Mouse (Mus musculus) embryonic facial prominence, embryonic 11.5 days (tissue): ENCODE results near the gene Fbxl13. TPM values are rescaled to one million over a fixed set of nuclear protein-coding genes. Genes with fewer than 3 reads are reported as not detected.

Experiments
- ATAC-seq: fragments of 200-750 bp; cut with Nextera tagmentation; replicated peaks from 2 replicates; pipeline ENCODE4 v1.8.0; 2017; ENCODE audit warnings: low read depth; ENCODE audit not compliant: insufficient number of reproducible peaks, low FRiP score, low TSS enrichment
- DNase-seq: peaks from one replicate; pipeline ENCODE4 v3.0.0-alpha.2; 2015; ENCODE audit warnings: low spot score
- H3K27ac ChIP-seq: fragments of 300-500 bp; sonication (generic); replicated peaks from 2 replicates; pipeline ENCODE4 v1.5.1; 2014; ENCODE audit warnings: mild to moderate bottlenecking, low read depth, low read length, control low read depth
- H3K27me3 ChIP-seq: fragments of 300-500 bp; sonication (generic); 2 replicates; pipeline ENCODE4 v1.6.1; 2014; ENCODE audit warnings: mild to moderate bottlenecking, low read length, moderate library complexity, mixed read lengths; ENCODE audit not compliant: control insufficient read depth, insufficient read depth
- H3K36me3 ChIP-seq: fragments of 300-500 bp; sonication (generic); replicated peaks from 2 replicates; pipeline ENCODE4 v1.6.1; 2014; ENCODE audit warnings: low read depth, mild to moderate bottlenecking, low read length, moderate library complexity, mixed read lengths; ENCODE audit not compliant: control insufficient read depth, insufficient read depth
- H3K4me1 ChIP-seq: fragments of 300-500 bp; sonication (generic); 2 replicates; pipeline ENCODE4 v1.6.1; 2014; ENCODE audit warnings: low read length, mixed read lengths; ENCODE audit not compliant: control insufficient read depth, insufficient read depth
- H3K4me2 ChIP-seq: fragments of 300-500 bp; sonication (generic); 2 replicates; pipeline ENCODE4 v1.6.1; 2014; ENCODE audit warnings: low read depth, mild to moderate bottlenecking, control low read depth, low read length, moderate library complexity
- H3K4me3 ChIP-seq: fragments of 300-500 bp; sonication (generic); 2 replicates; pipeline ENCODE4 v1.5.1; 2014; ENCODE audit warnings: low read depth, low read length, control low read depth
- H3K9ac ChIP-seq: fragments of 300-500 bp; sonication (generic); replicated peaks from 2 replicates; pipeline ENCODE4 v1.6.1; 2014; ENCODE audit warnings: mild to moderate bottlenecking, control low read depth, low read length
- H3K9me3 ChIP-seq: fragments of 300-500 bp; sonication (generic); replicated peaks from 2 replicates; pipeline ENCODE4 v1.6.1; 2016; ENCODE audit warnings: mild to moderate bottlenecking, low read length, inconsistent platforms, mixed read lengths; ENCODE audit not compliant: control insufficient read depth
- WGBS: fragments of 180-500 bp; shearing (Covaris S2); extraction: QIAGEN DNeasy Blood & Tissue Kit; methylation state at CpG from one replicate; pipeline ENCODE4 v1.1.7; 2014; 5-methylcytosine and 5-hydroxymethylcytosine counted together
- polyA plus RNA-seq: library from polyadenylated mRNA; unstranded; fragments of >200 nt; fragmentation: Nextera tagmentation; extraction: Ambion mirVana; gene quantifications from 2 replicates; pipeline ENCODE4 v1.2.1, GENCODE M21; 2014

The Fbxl13 gene
- polyA plus RNA-seq, 1 experiment from 2014 or later = 0.11 TPM

- WGBS = 88% methylated on average over 9 of the region's 9 CpGs
- no peak for ATAC-seq
Observed at GRCm38 (mm10) chr5:21565392-21566065, 79.9 kb downstream of the Fbxl13 start.

GRCm38 (mm10) chr5:21563936-21564335 is 81.5 kb downstream of the Fbxl13 start:
- ATAC-seq = no peak
- no peak overlapping the region for H3K4me3 ChIP-seq
- H3K9me3 ChIP-seq = no peaks in the 10 kb centered on the region
- 88% methylated on average over 2 of the region's 2 CpGs for WGBS
- H3K4me2 ChIP-seq = no peak overlapping the region
- no peak for DNase-seq
- H3K4me1 ChIP-seq = no peaks in the 10 kb centered on the region
- no peak overlapping the region for H3K27ac ChIP-seq
- no peak overlapping the region for H3K9ac ChIP-seq
- no peaks in the 10 kb centered on the region for H3K27me3 ChIP-seq
- no peaks in the 10 kb centered on the region for H3K36me3 ChIP-seq

More at GRCm38 (mm10) chr5:21565392-21566065, 79.9 kb downstream of the Fbxl13 start:
- Histone ChIP-seq H3K9ac (no peak overlapping the region), H3K27ac (no peak overlapping the region), H3K4me1 (no peaks in the 10 kb centered on the region), H3K36me3 (no peaks in the 10 kb centered on the region), H3K27me3 (no peaks in the 10 kb centered on the region), H3K4me2 (no peak overlapping the region), H3K9me3 (no peaks in the 10 kb centered on the region), H3K4me3 (no peak overlapping the region)
- no peak for DNase-seq

- ATAC-seq = no peak
- H3K27ac ChIP-seq = no peak overlapping the region
- 80% methylated on average over 3 of the region's 3 CpGs for WGBS
Observed at GRCm38 (mm10) chr5:21556502-21556901, 88.9 kb downstream of the Fbxl13 start.

GRCm38 (mm10) chr5:21554732-21555131 is 90.7 kb downstream of the Fbxl13 start:
- 85% methylated on average over 1 of the region's 1 CpGs for WGBS
- Histone ChIP-seq H3K4me2 (no peak overlapping the region), H3K27ac (no peak overlapping the region), H3K9me3 (no peaks in the 10 kb centered on the region), H3K27me3 (no peaks in the 10 kb centered on the region), H3K4me3 (no peak overlapping the region), H3K36me3 (no peaks in the 10 kb centered on the region), H3K4me1 (no peaks in the 10 kb centered on the region), H3K9ac (no peak overlapping the region)
- ATAC-seq = no peak
- no peak for DNase-seq

More at GRCm38 (mm10) chr5:21556502-21556901, 88.9 kb downstream of the Fbxl13 start:
- H3K4me3 ChIP-seq = no peak overlapping the region
- no peaks in the 10 kb centered on the region for H3K36me3 ChIP-seq
- no peaks in the 10 kb centered on the region for H3K9me3 ChIP-seq
- H3K9ac ChIP-seq = no peak overlapping the region
- H3K27me3 ChIP-seq = no peaks in the 10 kb centered on the region
- no peak for DNase-seq
- H3K4me2 ChIP-seq = no peak overlapping the region
- H3K4me1 ChIP-seq = no peaks in the 10 kb centered on the region

- H3K9ac ChIP-seq = no peak overlapping the region
- DNase-seq = no peak
- ATAC-seq = no peak
- no peak overlapping the region for H3K4me2 ChIP-seq
- H3K36me3 ChIP-seq = no peaks in the 10 kb centered on the region
- no peak overlapping the region for H3K27ac ChIP-seq
- no peaks in the 10 kb centered on the region for H3K9me3 ChIP-seq
- H3K4me1 ChIP-seq = no peaks in the 10 kb centered on the region
- 87% methylated on average over 4 of the region's 4 CpGs for WGBS
- no peaks in the 10 kb centered on the region for H3K27me3 ChIP-seq
- H3K4me3 ChIP-seq = no peak overlapping the region
Observed at GRCm38 (mm10) chr5:21553685-21554084, 91.7 kb downstream of the Fbxl13 start.

GRCm38 (mm10) chr5:21547005-21547404 is 98.4 kb downstream of the Fbxl13 start:
- no peaks in the 10 kb centered on the region for H3K9me3 ChIP-seq
- 82% methylated on average over 8 of the region's 8 CpGs for WGBS
- H3K4me2 ChIP-seq = no peak overlapping the region
- H3K36me3 ChIP-seq = no peaks in the 10 kb centered on the region
- H3K9ac ChIP-seq = no peak overlapping the region
- ATAC-seq = no peak
- no peaks in the 10 kb centered on the region for H3K27me3 ChIP-seq
- DNase-seq = no peak
- H3K4me3 ChIP-seq = no peak overlapping the region
- no peaks in the 10 kb centered on the region for H3K4me1 ChIP-seq
- H3K27ac ChIP-seq = no peak overlapping the region

- Histone ChIP-seq H3K27ac (no peak overlapping the region), H3K36me3 (no peaks in the 10 kb centered on the region), H3K27me3 (no peaks in the 10 kb centered on the region), H3K4me1 (no peaks in the 10 kb centered on the region), H3K4me2 (no peak overlapping the region), H3K9me3 (no peaks in the 10 kb centered on the region), H3K9ac (no peak overlapping the region), H3K4me3 (no peak overlapping the region)
- ATAC-seq = no peak
- no peak for DNase-seq
- WGBS = 87% methylated on average over 4 of the region's 4 CpGs
Observed at GRCm38 (mm10) chr5:21545786-21546185, 99.6 kb downstream of the Fbxl13 start.

- Histone ChIP-seq H3K4me2 (0 out of 2 replicates have a peak overlapping the region, but pooled peaks have one; percentile 1), H3K4me1 (no peaks in the 10 kb centered on the region)
Observed at GRCm38 (mm10) chr5:21545227-21545626, 100.2 kb downstream of the Fbxl13 start.

More at GRCm38 (mm10) chr5:21545227-21545626, 100.2 kb downstream of the Fbxl13 start:
- Histone ChIP-seq H3K4me3 (peak overlapping the region; percentile 13), H3K36me3 (no peaks in the 10 kb centered on the region), H3K9ac (no peak overlapping the region), H3K27me3 (no peaks in the 10 kb centered on the region), H3K9me3 (no peaks in the 10 kb centered on the region), H3K27ac (no peak overlapping the region)
- no peak for DNase-seq
- no peak for ATAC-seq
